Mouse (Mus musculus): ENCODE data around the gene Pxn.

DNA sequence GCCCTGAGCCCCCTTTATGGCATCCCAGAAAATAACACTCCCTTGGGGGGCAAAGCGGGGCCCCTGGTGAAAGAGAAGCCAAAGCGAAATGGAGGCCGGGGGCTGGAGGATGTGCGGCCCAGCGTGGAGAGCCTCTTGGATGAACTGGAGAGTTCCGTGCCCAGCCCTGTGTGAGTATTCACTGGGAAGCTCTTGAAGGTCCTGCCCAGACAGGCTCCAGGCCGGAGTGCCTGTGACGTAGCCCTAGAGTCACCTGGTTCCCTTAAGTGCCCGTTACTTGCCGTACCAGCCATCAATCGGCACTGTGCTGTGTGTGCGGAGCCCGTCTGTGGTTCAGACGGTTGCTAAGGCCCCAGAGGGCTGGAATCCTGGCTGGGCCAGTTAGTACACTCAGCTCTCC is 39.2 kb downstream of the Pxn start:
- TF ChIP-seq CTCF (IDR thresholded peaks at IDR 0.05; ENCODE audit: borderline replicate concordance, insufficient read depth, low read depth, low read length): no peak
- no peak for TF ChIP-seq POLR2A (IDR thresholded peaks at IDR 0.05; ENCODE audit: borderline replicate concordance, insufficient read depth, low read length)

Measured in cerebellum, adult 2 months (tissue).